Mouse (Mus musculus) liver, adult 2 months (tissue): ENCODE data around the gene Rap1gds1.

ENCODE experiments used
- CTCF ChIP-seq: fragments of 200-500 bp; IDR thresholded peaks from 2 replicates; pipeline ENCODE4 v1.5.1; 2011; ENCODE audit warnings: low read depth, low read length, control low read depth
- POLR2A ChIP-seq: fragments of 200-500 bp; IDR thresholded peaks from 2 replicates; pipeline ENCODE4 v1.6.1; 2011; ENCODE audit warnings: low read length, control low read depth; ENCODE audit not compliant: insufficient read depth; ENCODE audit errors: extremely low read depth

DNA sequence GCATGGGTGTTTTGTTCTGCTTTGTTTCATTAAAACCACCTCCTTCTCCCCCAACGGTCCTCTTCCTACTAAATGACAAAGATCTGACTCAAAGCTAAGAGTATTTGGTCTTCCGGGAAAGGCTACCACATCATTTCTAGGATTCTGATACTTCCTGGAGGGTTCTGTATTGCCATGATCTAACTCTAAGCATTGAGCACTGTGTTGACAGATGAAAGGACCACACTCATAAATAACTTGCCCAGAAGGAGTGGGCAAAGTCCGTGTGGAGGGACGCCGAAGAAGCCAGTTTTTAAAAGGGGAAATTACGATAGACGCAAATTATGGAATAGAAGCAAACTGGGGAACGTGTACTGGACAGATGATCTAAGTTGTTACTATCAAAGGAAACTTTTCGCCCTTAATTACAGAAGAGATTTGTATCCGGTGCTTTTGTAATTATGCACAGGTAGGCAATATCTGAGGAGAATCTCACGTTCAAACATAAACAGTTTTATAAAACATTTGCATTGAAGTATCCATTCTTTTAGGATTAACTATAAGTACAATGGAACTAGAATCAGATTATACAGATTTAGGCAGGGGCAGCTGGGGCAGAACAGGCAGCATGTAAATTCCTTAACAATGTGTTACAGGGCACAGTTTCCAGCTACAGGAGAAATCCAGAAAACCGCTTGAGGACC is 1.1 kb downstream of the Rap1gds1 start:
- no peak for TF ChIP-seq CTCF
- no peak for TF ChIP-seq POLR2A
